Mouse (Mus musculus) MEL (cell line): ENCODE results near the gene Cdkn2aipnl.

Experiments
- CTCF ChIP-seq, 3 experiments: IDR thresholded peaks in 2 of 3; conservative IDR thresholded peaks in 1 of 3; 2 replicates each; pipeline ENCODE4 v1.5.1; 2011 to 2012; ENCODE audit warnings: low read length in 3 of 3, low read depth in 2 of 3, mild to moderate bottlenecking in 2 of 3, improper control_type of control experiment in 1 of 3, inconsistent platforms in 1 of 3, mixed read lengths in 1 of 3, moderate library complexity in 1 of 3; ENCODE audit not compliant: control insufficient read depth in 1 of 3, insufficient read depth in 1 of 3, poor library complexity in 1 of 3, severe bottlenecking in 1 of 3
- HCFC1 ChIP-seq: IDR thresholded peaks from 2 replicates; pipeline ENCODE4 v1.6.1; 2012; ENCODE audit warnings: low read depth, mild to moderate bottlenecking, inconsistent platforms, low read length, improper control_type of control experiment, moderate library complexity
- JUND ChIP-seq: IDR thresholded peaks from 2 replicates; pipeline ENCODE4 v1.6.1; 2011; ENCODE audit warnings: low read depth, mild to moderate bottlenecking, improper control_type of control experiment, low read length
- MAX ChIP-seq: IDR thresholded peaks from 2 replicates; pipeline ENCODE4 v1.6.1; 2011; ENCODE audit warnings: low read length, improper control_type of control experiment
- MXI1 ChIP-seq: IDR thresholded peaks from 2 replicates; pipeline ENCODE4 v1.6.1; 2011; ENCODE audit warnings: mild to moderate bottlenecking, low read depth, low read length, improper control_type of control experiment
- NELFE ChIP-seq: IDR thresholded peaks from 2 replicates; pipeline ENCODE4 v1.6.1; 2011; ENCODE audit warnings: low read depth, low read length, improper control_type of control experiment
- POLR2A ChIP-seq, 2 experiments: IDR thresholded peaks; 2 replicates each; pipeline ENCODE4 v1.6.1; 2011 to 2012; ENCODE audit warnings: low read length in 2 of 2, mild to moderate bottlenecking in 2 of 2, control low read depth in 1 of 2, improper control_type of control experiment in 1 of 2, low read depth in 1 of 2, moderate library complexity in 1 of 2; ENCODE audit not compliant: control insufficient read depth in 1 of 2, insufficient read depth in 1 of 2, poor library complexity in 1 of 2
- POLR2AphosphoS5 ChIP-seq: IDR thresholded peaks from 2 replicates; pipeline ENCODE4 v1.6.1; 2012; ENCODE audit warnings: low read depth, borderline replicate concordance, mild to moderate bottlenecking, inconsistent platforms, low read length, moderate library complexity, mixed read lengths
- TBP ChIP-seq: IDR thresholded peaks from 2 replicates; pipeline ENCODE4 v1.8.0; 2011; ENCODE audit warnings: low read depth, low read length, improper control_type of control experiment
- USF2 ChIP-seq, 2 experiments: IDR thresholded peaks; 2 replicates each; pipeline ENCODE4 v1.6.1; 2011 to 2012; ENCODE audit warnings: improper control_type of control experiment in 2 of 2, low read length in 2 of 2, borderline replicate concordance in 1 of 2, inconsistent platforms in 1 of 2, low read depth in 1 of 2, mild to moderate bottlenecking in 1 of 2; ENCODE audit not compliant: insufficient read depth in 1 of 2
- ZKSCAN1 ChIP-seq: IDR thresholded peaks from 2 replicates; pipeline ENCODE4 v1.6.1; 2012; ENCODE audit warnings: low read depth, mild to moderate bottlenecking, inconsistent platforms, low read length, improper control_type of control experiment, moderate library complexity

DNA sequence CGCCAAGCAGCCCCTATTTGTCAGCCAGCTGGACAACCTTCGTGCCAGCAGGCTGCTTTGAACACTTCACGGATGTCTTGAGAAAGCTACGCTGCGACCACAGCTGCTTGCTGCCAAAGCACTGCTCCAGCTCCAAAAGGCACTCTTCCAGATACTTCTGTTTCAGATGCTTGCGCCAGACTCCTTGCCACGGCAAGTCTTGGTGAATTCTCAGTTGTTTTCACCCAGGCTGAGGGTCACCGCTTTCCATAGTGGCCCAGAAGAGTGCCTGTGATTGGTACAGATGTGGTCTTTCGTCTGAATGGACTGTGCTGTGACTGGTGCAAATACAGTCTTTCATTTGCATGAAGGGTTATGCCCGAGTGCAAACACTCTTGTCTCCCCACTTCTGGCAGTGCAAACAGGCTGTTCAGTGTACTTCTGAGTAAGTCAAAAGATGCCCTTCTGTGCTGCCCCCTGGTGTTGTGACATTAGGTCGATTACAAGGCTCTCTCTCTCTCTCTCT lies 6.4 kb upstream of the Cdkn2aipnl start:
- TF ChIP-seq USF2 (IDR thresholded peaks at IDR 0.05; ENCODE audit: borderline replicate concordance in 1 of 2, insufficient read depth in 1 of 2, low read depth in 1 of 2, low read length in 2 of 2) (no peak), MXI1 (no peak), JUND (no peak), MAX (no peak), POLR2A (IDR thresholded peaks at IDR 0.05; ENCODE audit: control insufficient read depth in 1 of 2, insufficient read depth in 1 of 2, low read depth in 1 of 2, low read length in 2 of 2, poor library complexity in 1 of 2) (no peak), CTCF (IDR thresholded peaks at IDR 0.05 in 2 of 3, conservative IDR thresholded peaks at IDR 0.05 in 1 of 3; ENCODE audit: control insufficient read depth in 1 of 3, insufficient read depth in 1 of 3, low read depth in 2 of 3, low read length in 3 of 3, poor library complexity in 1 of 3, severe bottlenecking in 1 of 3) (peak in 2 of 3 experiments; percentile 15 to 30; a peak in 2 of 6 replicates), NELFE (no peak), ZKSCAN1 (no peak), HCFC1 (no peak), TBP (no peak), POLR2AphosphoS5 (no peak)
